In genomic region chr3:148987591-148988292, GRCm38 (mm10) we compare ENCODE assay signal across 8 mouse cellular contexts. TPM values are rescaled to one million over a fixed set of nuclear protein-coding genes. Genes with fewer than 3 reads are reported as not detected.
DNase-seq lines count a peak whose midpoint lies in the region; ATAC-seq and TF ChIP-seq lines count a peak whose summit lies in the region.

No protein-coding gene starts in this region.

- peak; percentile 66 for DNase-seq in 416B (ENCODE audit: low read depth)
- DNase-seq in forebrain, embryonic 11.5 days (ENCODE audit: low spot score), result peak; percentile 92
- DNase-seq in kidney, postnatal 14 days, result peak; percentile 90
- peak; percentile 81 to 83 for DNase-seq in lung, adult 18-20 months
- peak; percentile 88 for DNase-seq in testis, postnatal 10 days (ENCODE audit: low spot score)

- no peaks in the 10 kb centered on the region for H3K9me3 ChIP-seq in forebrain, embryonic 11.5 days (ENCODE audit: control insufficient read depth, low read length)
- H3K9me3 ChIP-seq in heart, embryonic 15.5 days (replicated peaks), result no peaks in the 10 kb centered on the region
- no peaks in the 10 kb centered on the region for H3K9me3 ChIP-seq in neural tube, embryonic 13.5 days

- H3K27ac ChIP-seq in bone marrow macrophage, adult 2 months (ENCODE audit: insufficient read depth, low read depth, low read length), result peak overlapping the region; percentile 29
- peak overlapping the region; percentile 99 for H3K27ac ChIP-seq in forebrain, embryonic 11.5 days (ENCODE audit: low read depth, low read length)
- peak overlapping the region; percentile 100 for H3K27ac ChIP-seq in heart, embryonic 15.5 days
- peak overlapping the region; percentile 100 for H3K27ac ChIP-seq in neural tube, embryonic 13.5 days (replicated peaks)

- H3K9ac ChIP-seq in forebrain, embryonic 11.5 days (ENCODE audit: low read length), result peak overlapping the region; percentile 98
- H3K9ac ChIP-seq in heart, embryonic 15.5 days, result peak overlapping the region; percentile 92
- H3K9ac ChIP-seq in neural tube, embryonic 13.5 days, result peak overlapping the region; percentile 96

- peak; percentile 52 for TF ChIP-seq CTCF in bone marrow macrophage, adult 2 months (IDR thresholded peaks at IDR 0.05; ENCODE audit: low read depth, low read length)

- H3K36me3 ChIP-seq in forebrain, embryonic 11.5 days (ENCODE audit: control insufficient read depth, insufficient read depth, low read length), result no peaks in the 10 kb centered on the region
- H3K36me3 ChIP-seq in heart, embryonic 15.5 days, result no peaks in the 10 kb centered on the region
- H3K36me3 ChIP-seq in neural tube, embryonic 13.5 days, result no peaks in the 10 kb centered on the region

- under 1% methylated on average over 45 of the region's 45 CpGs for WGBS in forebrain, embryonic 11.5 days
- WGBS in heart, embryonic 15.5 days, result under 1% methylated on average over 45 of the region's 45 CpGs
- WGBS in neural tube, embryonic 13.5 days, result under 1% methylated on average over 45 of the region's 45 CpGs

- TF ChIP-seq POLR2A in bone marrow macrophage, adult 2 months (IDR thresholded peaks at IDR 0.05; ENCODE audit: borderline replicate concordance, low read depth, low read length), result no peak

- no peaks in the 10 kb centered on the region for H3K27me3 ChIP-seq in forebrain, embryonic 11.5 days (ENCODE audit: control insufficient read depth, insufficient read depth, low read length)
- H3K27me3 ChIP-seq in heart, embryonic 15.5 days, result no peaks in the 10 kb centered on the region
- H3K27me3 ChIP-seq in neural tube, embryonic 13.5 days, result no peaks in the 10 kb centered on the region

- H3K4me3 ChIP-seq in bone marrow macrophage, adult 2 months (ENCODE audit: insufficient read depth, low read length), result peak overlapping the region; percentile 70
- peak overlapping the region; percentile 97 for H3K4me3 ChIP-seq in forebrain, embryonic 11.5 days (ENCODE audit: low read depth, low read length)
- H3K4me3 ChIP-seq in heart, embryonic 15.5 days, result peak overlapping the region; percentile 94
- H3K4me3 ChIP-seq in neural tube, embryonic 13.5 days, result peak overlapping the region; percentile 90

- peaks cover 15% of the 10 kb centered on the region for H3K4me1 ChIP-seq in bone marrow macrophage, adult 2 months (ENCODE audit: control insufficient read depth, insufficient read depth, low read length)
- H3K4me1 ChIP-seq in forebrain, embryonic 11.5 days (replicated peaks; ENCODE audit: control insufficient read depth, insufficient read depth, low read length), result peaks cover 8% of the 10 kb centered on the region
- peaks cover 32% of the 10 kb centered on the region for H3K4me1 ChIP-seq in heart, embryonic 15.5 days (replicated peaks)
- peaks cover 41% of the 10 kb centered on the region for H3K4me1 ChIP-seq in neural tube, embryonic 13.5 days (replicated peaks)

- H3K4me2 ChIP-seq in forebrain, embryonic 11.5 days (ENCODE audit: low read depth, low read length, severe bottlenecking), result peak overlapping the region; percentile 70
- H3K4me2 ChIP-seq in heart, embryonic 15.5 days, result peak overlapping the region; percentile 90
- H3K4me2 ChIP-seq in neural tube, embryonic 13.5 days, result peak overlapping the region; percentile 80

- ATAC-seq in forebrain, embryonic 11.5 days (replicated peaks; ENCODE audit: low FRiP score), result peak; percentile 42
- peak; percentile 63 for ATAC-seq in heart, embryonic 15.5 days (replicated peaks; ENCODE audit: insufficient number of reproducible peaks, insufficient read depth, low FRiP score, low read depth)
- peak; percentile 62 for ATAC-seq in neural tube, embryonic 13.5 days (ENCODE audit: low read depth)

RNA-seq across cellular contexts. Expression of gene Adgrl2, which starts 2.6 kb away (rescaled TPM):
- 42.2 and 45.1 TPM in 2 replicates for polyA plus RNA-seq in bone marrow macrophage, adult 2 months (2012; ENCODE audit: insufficient read depth, insufficient read length, missing spikeins)
- polyA plus RNA-seq in forebrain, embryonic 11.5 days (2014; fragmentation: Nextera tagmentation; extraction: Ambion mirVana), result 112 and 116 TPM in 2 replicates
- polyA plus RNA-seq in heart, embryonic 15.5 days (2015; fragmentation: Nextera tagmentation; extraction: Ambion mirVana), result 33.3 and 39.8 TPM in 2 replicates
- polyA plus RNA-seq in neural tube, embryonic 13.5 days (2015; fragmentation: Nextera tagmentation; extraction: Ambion mirVana), result 132 and 156 TPM in 2 replicates

Comparison
In these comparisons a context has a peak if more than half of its experiments do, and no peak if none do; other contexts are left out.
1. Peak in every context shown above with its lines: DNase-seq, ATAC-seq, H3K4me3 ChIP-seq and H3K27ac ChIP-seq.
2. H3K27ac ChIP-seq: peak in every context shown above with its lines; median percentile 100 in heart, embryonic 15.5 days; 100 in neural tube, embryonic 13.5 days; 99 in forebrain, embryonic 11.5 days; 29 in bone marrow macrophage, adult 2 months.